Mouse (Mus musculus) splenic B cell, adult 2 months (primary cell): Measurements from ENCODE around the gene Schip1.

ENCODE experiments used
- DNase-seq: peaks from one replicate; pipeline ENCODE4 v3.0.0-alpha.2; 2011; ENCODE audit warnings: low read depth, low spot score
- H3K27me3 ChIP-seq: 2 replicates; pipeline ENCODE4 v1.6.1; 2012; ENCODE audit warnings: mild to moderate bottlenecking, low read length, moderate library complexity, mixed read lengths; ENCODE audit not compliant: control insufficient read depth, poor library complexity, insufficient read depth, severe bottlenecking
- H3K36me3 ChIP-seq: 2 replicates; pipeline ENCODE4 v1.6.1; 2012; ENCODE audit warnings: mild to moderate bottlenecking, low read length, moderate library complexity, mixed read lengths; ENCODE audit not compliant: control insufficient read depth, poor library complexity, insufficient read depth, severe bottlenecking

Schip1 gene

DNA sequence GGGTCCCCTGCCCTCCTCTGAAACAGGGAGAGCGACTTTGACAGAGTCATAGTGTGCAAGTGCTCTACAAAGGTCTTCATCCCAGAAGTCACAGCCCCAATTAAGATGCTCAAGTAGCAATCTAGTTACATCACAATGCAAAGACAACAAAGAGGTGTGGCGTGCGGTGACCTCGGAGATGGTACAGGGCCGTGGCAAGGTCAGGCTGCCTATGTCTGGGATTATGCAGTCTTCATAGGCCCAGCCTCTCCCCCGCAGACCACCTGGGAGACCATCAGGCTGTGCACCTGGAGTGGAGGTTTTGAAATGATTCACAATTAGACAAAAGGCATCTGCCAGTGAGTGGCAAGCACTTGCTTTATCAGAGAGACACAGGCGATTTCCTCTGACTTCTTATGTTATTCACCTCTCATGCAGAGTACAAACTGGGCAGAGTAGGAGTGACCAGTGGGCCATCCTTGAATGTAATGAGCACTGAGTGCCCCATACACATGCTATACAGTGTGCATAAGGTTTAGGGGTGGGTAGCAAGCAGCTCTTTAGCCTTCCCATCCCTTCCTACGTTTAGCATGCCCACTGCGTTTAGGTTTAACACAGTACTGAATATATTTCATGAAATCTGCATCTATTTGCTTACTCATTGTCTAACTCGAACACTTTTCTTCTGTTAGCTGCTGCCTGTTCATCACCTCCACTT, 500.5 kb downstream of the Schip1 start:
- Histone ChIP-seq H3K27me3 (no peaks in the 10 kb centered on the region), H3K36me3 (no peaks in the 10 kb centered on the region)
- no peak for DNase-seq

DNA sequence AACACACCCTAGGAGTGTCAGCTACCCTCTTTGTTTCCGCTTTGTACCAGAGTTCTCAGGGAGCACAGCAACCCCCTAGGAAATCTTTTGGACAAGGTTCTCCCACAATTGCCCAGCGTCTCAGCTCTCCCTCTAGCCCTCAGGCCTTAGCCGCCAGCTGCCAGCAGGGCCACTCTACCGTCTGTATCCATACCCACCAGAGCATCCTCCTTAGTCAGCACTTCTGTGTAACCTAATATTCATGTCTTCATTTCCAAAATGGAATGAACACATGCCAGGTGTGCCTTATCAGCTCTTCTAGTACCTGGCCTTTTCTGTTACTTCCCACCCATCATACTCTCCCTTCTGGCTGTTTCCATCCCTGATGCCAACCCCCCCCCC, 501.1 kb downstream of the Schip1 start:
- no peaks in the 10 kb centered on the region for H3K36me3 ChIP-seq
- no peaks in the 10 kb centered on the region for H3K27me3 ChIP-seq
- DNase-seq: no peak

DNA sequence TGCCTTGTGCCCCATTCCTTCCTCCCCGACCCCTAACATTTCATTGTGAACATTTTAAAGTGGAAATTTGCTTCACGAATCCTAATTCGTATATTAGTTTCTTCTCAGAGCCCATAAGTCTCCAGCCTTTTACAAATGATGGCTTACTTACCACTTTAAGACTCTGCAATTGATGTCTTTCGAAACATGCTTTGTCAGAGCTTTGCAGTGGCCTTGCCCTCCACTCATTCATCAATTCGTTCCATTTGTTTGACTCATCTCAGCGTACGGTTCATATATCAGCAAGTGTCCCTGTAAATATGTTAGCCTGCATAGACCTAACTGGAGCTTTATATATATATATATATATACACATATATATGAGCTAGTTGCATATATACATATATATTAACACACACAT, 503.0 kb downstream of the Schip1 start:
- no peaks in the 10 kb centered on the region for H3K36me3 ChIP-seq
- H3K27me3 ChIP-seq: no peaks in the 10 kb centered on the region
- DNase-seq: no peak

DNA sequence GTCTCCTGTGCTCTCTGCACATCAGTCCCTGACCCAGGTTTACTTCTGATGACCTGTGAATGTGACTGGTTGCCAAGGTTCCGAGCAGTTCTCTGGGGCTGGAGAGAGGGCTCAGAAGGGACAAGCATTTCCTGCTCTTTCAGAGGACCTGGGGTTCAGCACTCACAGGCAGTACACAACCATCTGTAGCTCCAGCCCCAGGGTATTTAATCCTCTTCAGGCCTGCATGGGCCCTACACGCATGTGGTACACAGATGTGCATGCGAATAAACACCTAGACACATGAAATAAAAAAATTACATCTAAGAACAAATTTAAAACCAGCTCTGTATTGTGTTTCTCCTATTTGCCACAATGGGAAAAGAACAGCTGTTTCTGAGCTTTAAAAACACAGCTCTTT, 503.5 kb downstream of the Schip1 start:
- Histone ChIP-seq H3K27me3 (no peaks in the 10 kb centered on the region), H3K36me3 (no peaks in the 10 kb centered on the region)
- DNase-seq: no peak

DNA sequence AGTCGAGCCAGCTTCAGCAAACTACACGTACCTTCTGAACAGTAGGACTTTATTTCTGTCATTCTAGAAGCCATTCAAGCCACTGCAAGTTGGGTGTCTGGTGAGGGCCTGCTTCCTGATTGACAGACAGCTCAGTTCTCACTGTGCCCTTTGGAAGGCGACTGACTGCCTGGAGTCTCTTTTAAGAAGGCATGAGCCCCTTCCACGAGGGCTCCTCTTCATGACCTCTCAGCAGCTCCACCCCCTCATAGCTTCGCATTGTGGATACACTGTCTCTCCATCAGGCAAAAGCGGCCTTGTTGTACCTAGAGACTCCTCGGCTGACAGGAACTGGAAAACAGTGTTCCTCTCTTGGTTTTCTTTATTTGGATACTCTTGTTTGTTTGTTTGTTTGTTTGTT, 504.1 kb downstream of the Schip1 start:
- DNase-seq: no peak
- Histone ChIP-seq H3K27me3 (no peaks in the 10 kb centered on the region), H3K36me3 (no peaks in the 10 kb centered on the region)

DNA sequence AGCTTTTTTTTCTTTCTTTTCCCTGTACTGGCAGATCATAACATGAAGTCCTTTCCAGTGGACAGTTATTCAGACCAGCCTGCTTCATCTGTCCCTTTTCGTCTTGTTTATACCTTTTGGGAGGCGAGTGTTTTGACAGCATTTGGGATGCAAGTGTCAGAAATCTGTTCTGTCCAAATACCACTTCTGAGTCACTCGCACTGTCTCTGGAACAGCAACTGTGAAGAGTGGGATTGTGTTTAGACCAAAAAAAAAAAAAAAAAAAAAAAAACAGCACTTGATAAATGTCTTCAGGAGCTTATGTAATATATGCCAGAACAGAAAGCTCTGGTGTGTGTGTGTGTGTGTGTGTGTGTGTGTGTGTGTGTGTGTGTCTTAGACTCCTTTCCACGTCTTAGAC, 505.7 kb downstream of the Schip1 start:
- Histone ChIP-seq H3K36me3 (no peaks in the 10 kb centered on the region), H3K27me3 (no peaks in the 10 kb centered on the region)
- no peak for DNase-seq

DNA sequence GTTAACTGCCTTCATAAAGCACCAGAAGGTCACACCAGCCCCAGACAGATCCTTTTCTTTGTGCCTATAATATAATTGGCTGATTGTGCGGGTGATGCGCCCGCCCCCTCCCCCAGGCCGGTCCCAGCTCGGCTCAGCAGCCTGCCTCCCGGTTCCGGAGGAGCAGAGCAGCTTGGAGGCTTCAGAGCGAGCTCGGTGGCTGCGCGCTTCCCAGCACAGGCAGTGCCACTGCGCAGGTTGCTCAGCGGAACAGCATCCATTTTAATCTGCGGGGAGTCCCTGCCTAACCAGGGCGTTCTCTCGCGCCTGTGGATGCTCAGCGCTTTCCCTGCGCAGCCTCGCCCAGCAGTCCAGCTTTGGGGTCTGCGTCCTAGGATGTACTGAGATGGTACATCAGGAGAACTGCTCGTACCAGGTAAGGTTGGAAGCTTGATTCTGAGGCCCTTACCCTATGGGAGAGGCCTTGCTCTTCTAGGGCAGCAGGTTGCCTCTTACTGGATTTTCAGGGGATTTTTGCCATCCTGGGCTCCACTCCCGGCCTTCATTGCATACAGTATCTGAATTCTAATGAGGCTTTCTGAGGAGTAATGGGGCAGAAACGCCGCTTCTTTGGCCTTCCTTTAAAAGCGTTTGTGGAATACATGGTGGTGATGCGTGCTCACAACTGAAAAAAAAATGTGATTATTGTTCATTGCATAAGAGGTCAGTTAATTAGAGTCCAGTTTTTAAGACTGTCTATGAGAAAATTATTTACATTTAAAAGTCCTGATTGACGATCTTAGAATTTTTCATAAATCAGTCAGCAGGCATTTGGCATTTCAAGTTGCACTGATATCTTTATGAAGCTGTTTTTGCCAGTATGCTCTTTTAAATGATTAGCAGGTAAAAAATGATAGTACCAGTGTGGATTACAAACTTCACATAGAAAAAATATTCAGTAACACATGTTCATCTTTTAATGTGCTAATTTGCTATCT, 507.9 kb downstream of the Schip1 start:
- DNase-seq: no peak
- H3K27me3 ChIP-seq: no peaks in the 10 kb centered on the region

DNA sequence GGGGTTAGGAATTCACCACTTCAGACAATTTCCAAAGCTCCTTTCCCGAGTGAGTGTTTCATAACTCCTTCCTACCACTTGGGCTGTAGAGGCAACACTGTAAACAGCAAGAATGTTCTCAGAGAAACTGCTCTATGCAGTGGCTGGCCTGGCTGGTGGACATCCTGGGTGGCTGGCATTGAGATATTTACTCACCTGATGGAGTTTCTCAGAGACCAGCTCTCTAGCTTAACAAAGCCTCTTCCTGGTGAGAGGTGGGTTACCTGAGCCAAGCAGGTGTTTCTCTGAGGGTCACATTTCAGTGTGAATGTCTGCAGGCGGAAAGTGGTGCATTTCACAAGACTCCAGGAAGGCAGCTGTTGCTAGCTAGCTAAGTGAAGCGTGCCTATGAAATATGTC, 508.6 kb downstream of the Schip1 start:
- H3K27me3 ChIP-seq: no peaks in the 10 kb centered on the region
- no peak for DNase-seq

More for the DNA sequence above, 507.9 kb downstream of the Schip1 start:
- no peaks in the 10 kb centered on the region for H3K36me3 ChIP-seq

DNA sequence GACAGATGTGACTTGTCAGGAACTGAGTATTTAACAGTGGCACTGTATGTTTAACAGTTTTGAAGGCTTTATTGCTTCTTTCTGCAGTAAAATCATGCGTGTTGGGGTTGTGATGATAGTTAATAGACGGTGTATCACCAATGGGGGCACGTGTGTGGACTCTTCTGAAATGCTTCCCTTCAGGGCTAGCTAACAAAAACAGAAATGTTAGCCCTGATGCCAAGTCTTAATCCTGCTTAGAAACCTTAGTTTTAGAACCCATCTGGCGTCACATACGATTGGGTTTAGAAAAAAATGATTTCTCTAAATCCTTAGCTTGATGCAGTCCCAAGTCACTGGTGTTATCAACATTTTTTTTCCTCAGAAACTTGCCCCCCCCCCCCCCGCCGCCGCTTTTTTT, 509.5 kb downstream of the Schip1 start:
- no peak for DNase-seq
- Histone ChIP-seq H3K27me3 (no peaks in the 10 kb centered on the region), H3K36me3 (no peaks in the 10 kb centered on the region)

More for the DNA sequence above, 508.6 kb downstream of the Schip1 start:
- no peaks in the 10 kb centered on the region for H3K36me3 ChIP-seq

DNA sequence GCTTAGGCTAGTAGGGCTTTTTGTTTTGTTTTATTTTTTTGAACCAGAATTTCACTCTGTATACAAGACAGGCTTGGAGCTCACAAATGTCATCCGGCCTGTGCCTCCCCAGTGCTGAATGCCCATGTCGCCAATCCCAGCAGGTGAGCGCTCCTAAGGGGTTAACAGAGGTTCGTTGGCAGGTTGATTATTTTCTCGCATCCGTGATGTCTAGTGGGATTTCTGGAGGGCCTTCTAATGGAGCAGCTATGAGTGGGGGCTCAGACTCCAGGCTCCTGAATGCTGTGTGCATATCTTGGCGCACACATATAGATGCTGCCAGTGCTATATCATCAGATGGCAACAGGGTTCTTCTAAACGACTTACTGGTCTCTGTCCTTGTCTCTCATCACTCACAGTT, 510.0 kb downstream of the Schip1 start:
- no peak for DNase-seq
- no peaks in the 10 kb centered on the region for H3K27me3 ChIP-seq
- no peaks in the 10 kb centered on the region for H3K36me3 ChIP-seq

DNA sequence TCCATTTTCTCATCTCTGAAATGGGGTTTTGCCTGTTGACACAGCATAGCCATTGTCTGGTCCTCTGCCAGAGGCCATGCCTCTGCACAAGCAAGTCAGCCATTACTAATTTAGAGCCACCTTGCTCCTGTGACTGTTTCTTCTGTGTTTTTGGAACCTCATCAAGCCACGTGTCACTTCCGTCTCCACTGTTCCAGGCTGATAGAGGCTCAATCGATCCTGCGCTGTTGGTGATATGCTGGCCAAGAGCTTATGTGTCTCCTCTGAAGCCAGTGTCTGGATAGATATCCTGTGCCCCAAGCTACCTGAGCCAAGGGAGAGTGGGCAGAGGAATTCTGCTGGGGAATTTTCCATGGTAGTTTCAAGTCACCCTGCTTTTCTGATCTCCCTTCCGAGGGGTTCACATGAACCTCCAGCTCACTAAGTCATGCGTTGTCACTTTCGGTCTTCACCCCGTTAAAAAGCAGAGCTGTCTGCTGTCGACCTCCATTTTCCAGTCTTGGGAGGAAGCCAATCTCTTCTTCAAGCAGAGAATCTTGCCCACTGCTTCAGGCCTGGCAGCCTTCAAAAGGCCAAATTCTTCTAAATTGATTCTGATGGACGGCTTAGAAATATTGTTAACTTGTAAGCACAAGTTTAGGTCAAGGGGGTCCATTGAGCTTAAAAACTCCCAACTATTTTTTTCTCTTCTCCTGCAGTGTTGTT, 511.2 kb downstream of the Schip1 start:
- no peak for DNase-seq
- no peaks in the 10 kb centered on the region for H3K36me3 ChIP-seq
- no peaks in the 10 kb centered on the region for H3K27me3 ChIP-seq

DNA sequence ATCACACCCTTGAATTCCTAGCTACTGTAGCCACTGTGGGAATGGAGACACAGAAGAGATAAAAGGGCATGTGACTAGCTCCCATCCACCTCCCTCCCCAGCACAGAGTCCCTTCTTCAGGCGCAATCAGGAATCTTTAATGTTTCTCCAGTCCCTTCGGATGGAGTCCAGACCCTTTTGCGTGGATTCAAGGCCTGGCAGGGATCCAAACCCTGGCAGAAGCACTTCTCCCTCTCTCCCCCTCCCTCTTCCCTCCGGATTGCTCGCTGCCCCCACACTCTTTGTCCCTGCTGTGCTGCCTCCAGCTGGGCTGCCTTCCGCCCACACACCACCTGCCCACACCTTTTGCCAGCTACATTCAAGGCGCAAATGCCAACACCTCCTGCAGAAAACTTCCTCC, 511.8 kb downstream of the Schip1 start:
- H3K36me3 ChIP-seq: no peaks in the 10 kb centered on the region
- no peak for DNase-seq

DNA sequence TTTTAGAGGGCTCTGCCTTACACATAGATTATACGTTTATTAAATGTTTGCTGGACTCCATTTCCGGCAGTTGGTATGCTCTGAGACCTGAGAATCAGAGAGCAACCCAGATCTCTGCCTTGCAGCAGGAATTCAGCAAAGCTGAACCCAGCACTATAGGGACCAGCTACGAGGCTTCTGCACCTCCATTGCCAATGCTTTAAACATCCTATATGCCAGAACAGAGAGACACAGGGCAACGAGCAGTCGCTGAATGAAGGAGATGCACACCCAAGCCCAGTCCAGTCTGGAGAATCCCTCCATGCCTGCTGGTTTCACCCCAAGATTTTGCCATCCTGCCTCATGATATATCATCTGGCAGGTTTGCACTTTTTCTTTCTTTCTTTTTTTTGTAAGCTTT, 512.3 kb downstream of the Schip1 start:
- H3K27me3 ChIP-seq: no peaks in the 10 kb centered on the region
- DNase-seq: no peak
- no peaks in the 10 kb centered on the region; the same call in 1 of the 2 replicates for H3K36me3 ChIP-seq

More for the DNA sequence above, 511.8 kb downstream of the Schip1 start:
- H3K27me3 ChIP-seq: no peaks in the 10 kb centered on the region

DNA sequence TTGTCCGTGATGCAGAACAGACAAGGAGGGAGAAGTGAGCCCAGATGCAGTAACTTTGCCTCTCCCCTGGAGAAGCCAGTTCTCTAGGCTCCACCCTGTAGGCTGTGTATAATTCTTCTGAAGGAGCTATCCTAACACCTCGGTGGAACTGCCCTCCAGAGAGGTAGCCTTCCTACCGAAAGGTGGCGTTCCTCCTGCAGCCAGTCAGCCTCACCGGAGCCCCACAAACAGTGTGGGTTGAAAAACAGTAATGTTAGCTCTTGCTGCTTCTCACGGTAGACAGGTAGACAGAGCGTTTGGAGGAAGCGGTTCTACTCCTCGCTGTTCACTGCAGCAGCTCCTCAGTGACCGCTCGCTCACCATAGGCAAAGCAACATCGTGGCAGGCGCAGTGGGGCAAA, 517.0 kb downstream of the Schip1 start:
- Histone ChIP-seq H3K36me3 (no peaks in the 10 kb centered on the region; the same call in 1 of the 2 replicates), H3K27me3 (no peaks in the 10 kb centered on the region)
- no peak for DNase-seq
